In genomic region chr1:182955047-182955620, GRCm38 (mm10) we compare ENCODE assay signal across 8 mouse cellular contexts. TPM values are rescaled to one million over a fixed set of nuclear protein-coding genes. Genes with fewer than 3 reads are reported as not detected.
DNase-seq lines count a peak whose midpoint lies in the region; ATAC-seq lines count a peak whose summit lies in the region.

No protein-coding gene starts in this region.

- H3K9ac ChIP-seq in heart, embryonic 11.5 days (ENCODE audit: low read depth, low read length): peak overlapping the region; percentile 68

- 0 out of 2 replicates have a peak, but pooled peaks cover 5% of the 10 kb centered on the region for H3K27me3 ChIP-seq in heart, embryonic 11.5 days (ENCODE audit: control insufficient read depth, insufficient read depth, low read length)
- peaks cover 67% of the 10 kb centered on the region for H3K27me3 ChIP-seq in forebrain, embryonic 10.5 days (ENCODE audit: poor library complexity, severe bottlenecking)
- peaks cover 61% of the 10 kb centered on the region for H3K27me3 ChIP-seq in midbrain, embryonic 10.5 days (ENCODE audit: low read depth, poor library complexity, severe bottlenecking)

- H3K9me3 ChIP-seq in heart, embryonic 11.5 days (replicated peaks; ENCODE audit: control insufficient read depth, low read length): no peaks in the 10 kb centered on the region
- H3K9me3 ChIP-seq in forebrain, embryonic 10.5 days: no peaks in the 10 kb centered on the region
- H3K9me3 ChIP-seq in midbrain, embryonic 10.5 days (replicated peaks): no peaks in the 10 kb centered on the region

- no peaks in the 10 kb centered on the region for H3K36me3 ChIP-seq in heart, embryonic 11.5 days (ENCODE audit: control insufficient read depth, insufficient read depth, low read length)
- no peaks in the 10 kb centered on the region for H3K36me3 ChIP-seq in forebrain, embryonic 10.5 days (replicated peaks)
- H3K36me3 ChIP-seq in midbrain, embryonic 10.5 days: no peaks in the 10 kb centered on the region

- DNase-seq in heart, postnatal 10 days: no peak
- DNase-seq in forebrain, embryonic 10.5 days (ENCODE audit: extremely low spot score, low spot score): no peak
- DNase-seq in kidney, postnatal 14 days: peak; percentile 30
- DNase-seq in midbrain, embryonic 10.5 days (ENCODE audit: low spot score): no peak
- DNase-seq in right cerebral cortex, postnatal 14 days: no peak
- no peak for DNase-seq in gastrocnemius, adult 18-20 months (ENCODE audit: low spot score)

- H3K4me3 ChIP-seq in heart, embryonic 11.5 days (ENCODE audit: low read depth, low read length): peak overlapping the region; percentile 40
- H3K4me3 ChIP-seq in forebrain, embryonic 10.5 days: peak overlapping the region; percentile 57
- peak overlapping the region; percentile 54 for H3K4me3 ChIP-seq in midbrain, embryonic 10.5 days

- intact Hi-C loops in heart, postnatal 10 days (cut with DNase I): loop anchor here (5.0 kb wide), 2 partner anchors 158 to 293 kb away; no protein-coding TSS in a partner anchor

- WGBS in heart, embryonic 11.5 days (ENCODE audit: insufficient replicate concordance): 17% methylated on average over 15 of the region's 15 CpGs
- 22% methylated on average over 15 of the region's 15 CpGs for WGBS in forebrain, embryonic 10.5 days
- WGBS in midbrain, embryonic 10.5 days: 25% methylated on average over 15 of the region's 15 CpGs

- H3K4me2 ChIP-seq in heart, embryonic 11.5 days: peak overlapping the region; percentile 66

- H3K4me1 ChIP-seq in heart, embryonic 11.5 days (ENCODE audit: control insufficient read depth, insufficient read depth, low read length): peaks cover 42% of the 10 kb centered on the region
- H3K4me1 ChIP-seq in forebrain, embryonic 10.5 days: peaks cover 53% of the 10 kb centered on the region
- H3K4me1 ChIP-seq in midbrain, embryonic 10.5 days: peaks cover 44% of the 10 kb centered on the region

- ATAC-seq in heart, embryonic 11.5 days (replicated peaks; ENCODE audit: insufficient number of reproducible peaks, low FRiP score, low TSS enrichment): no peak
- ATAC-seq in frontal cortex, adult (ENCODE audit: low TSS enrichment): no peak

- H3K27ac ChIP-seq in heart, embryonic 11.5 days (ENCODE audit: low read depth, low read length): peak overlapping the region; percentile 77
- peak overlapping the region; percentile 80 for H3K27ac ChIP-seq in forebrain, embryonic 10.5 days
- peak overlapping the region; percentile 81 for H3K27ac ChIP-seq in midbrain, embryonic 10.5 days (replicated peaks)

RNA-seq across cellular contexts. Expression of gene Tlr5, which starts 0.5 kb away (rescaled TPM):
- polyA plus RNA-seq in heart, embryonic 11.5 days (2014; fragmentation: Nextera tagmentation; extraction: Ambion mirVana): 5.3 and 5.7 TPM in 2 replicates
- 1 to 10 TPM; 1.2 to 1.7 TPM for total RNA-seq in heart, postnatal 10 days (2021)
- polyA plus RNA-seq in forebrain, embryonic 10.5 days (2016; fragmentation: Nextera tagmentation; extraction: Ambion mirVana): 0.32 and 0.45 TPM in 2 replicates
- polyA plus RNA-seq in midbrain, embryonic 10.5 days (2016; fragmentation: Nextera tagmentation; extraction: Ambion mirVana): 0.35 and 0.52 TPM in 2 replicates
- total RNA-seq in gastrocnemius, adult 18-20 months (2021): 1 to 10 TPM in 1 of 2 experiments, under 1 TPM in 1; 0.78 to 1.0 TPM
